In genomic region chr1:106061185-106061910, GRCm38 (mm10) we compare ENCODE assay signal across 15 mouse cellular contexts.
DNase-seq lines count a peak whose midpoint lies in the region; ATAC-seq lines count a peak whose summit lies in the region.
"Had no signal": no experiment of that assay in that cellular context is flagged by ENCODE, and none has a peak within 500 bp of the region (broad histone marks: within the 10 kb centered on the region; RNA-seq: fewer than 3 reads in every experiment).

No protein-coding gene starts in this region.

- no peaks in the 10 kb centered on the region for H3K36me3 ChIP-seq in heart, embryonic 10.5 days
- H3K36me3 ChIP-seq in limb, embryonic 11.5 days (ENCODE audit: control insufficient read depth, insufficient read depth, low read length): no peaks in the 10 kb centered on the region
- H3K36me3 ChIP-seq: limb, embryonic 13.5 days had no signal

- WGBS in heart, embryonic 10.5 days: 82% methylated on average over 4 of the region's 4 CpGs
- WGBS in limb, embryonic 11.5 days: 83% methylated on average over 4 of the region's 4 CpGs

- DNase-seq in heart, embryonic 10.5 days (ENCODE audit: low spot score): peak; percentile 38
- DNase-seq in heart, postnatal 36 days: no peak
- peak; percentile 32 to 51 for DNase-seq in spleen, postnatal 36 days (ENCODE audit: low spot score in 2 of 2)
- DNase-seq in spleen, adult 12 weeks (ENCODE audit: low spot score): no peak
- peak; percentile 11 for DNase-seq in limb, embryonic 11.5 days (ENCODE audit: low spot score)
- DNase-seq in cerebellum, postnatal 36 days: no peak
- no peak for DNase-seq in cerebellum, adult 11 months
- DNase-seq: cerebellum, adult 18-20 months; kidney, postnatal 4 days; layer of hippocampus, postnatal 36 days; lung, adult 18-20 months; thymus, adult 2 months had no signal

- H3K9ac ChIP-seq in limb, embryonic 11.5 days (ENCODE audit: low read length): no peak overlapping the region
- H3K9ac ChIP-seq: limb, embryonic 13.5 days had no signal

- no peak overlapping the region for H3K4me3 ChIP-seq in heart, embryonic 10.5 days
- no peak overlapping the region for H3K4me3 ChIP-seq in limb, embryonic 11.5 days (ENCODE audit: low read depth, low read length)
- H3K4me3 ChIP-seq: limb, embryonic 13.5 days had no signal

- peaks cover 17% of the 10 kb centered on the region for H3K4me1 ChIP-seq in heart, embryonic 10.5 days
- H3K4me1 ChIP-seq in limb, embryonic 11.5 days (ENCODE audit: control insufficient read depth, insufficient read depth, low read length): no peaks in the 10 kb centered on the region

- intact Hi-C loops in heart, postnatal 36 days (cut with DNase I): no loop called here

- no peaks in the 10 kb centered on the region for H3K27me3 ChIP-seq in heart, embryonic 10.5 days (ENCODE audit: insufficient read depth, poor library complexity, severe bottlenecking)
- H3K27me3 ChIP-seq in limb, embryonic 11.5 days (ENCODE audit: control insufficient read depth, insufficient read depth, low read length): no peaks in the 10 kb centered on the region
- H3K27me3 ChIP-seq: limb, embryonic 13.5 days had no signal

- no peak overlapping the region for H3K4me2 ChIP-seq in limb, embryonic 11.5 days (ENCODE audit: low read depth, severe bottlenecking)
- H3K4me2 ChIP-seq: limb, embryonic 13.5 days had no signal

- no peak overlapping the region for H3K27ac ChIP-seq in heart, embryonic 10.5 days
- H3K27ac ChIP-seq in limb, embryonic 11.5 days (replicated peaks; ENCODE audit: low read depth, low read length): no peak overlapping the region
- H3K27ac ChIP-seq: limb, embryonic 13.5 days had no signal

- no peak for ATAC-seq in limb, embryonic 11.5 days (ENCODE audit: insufficient number of reproducible peaks, low FRiP score, low TSS enrichment, low read depth)
- no peak for ATAC-seq in megakaryocyte progenitor cell, adult 5-6 weeks (replicated peaks; ENCODE audit: poor library complexity)
- ATAC-seq: intestine, postnatal 0 days had no signal

- no peaks in the 10 kb centered on the region for H3K9me3 ChIP-seq in heart, embryonic 10.5 days
- no peaks in the 10 kb centered on the region for H3K9me3 ChIP-seq in limb, embryonic 11.5 days (ENCODE audit: control insufficient read depth, low read length)
- H3K9me3 ChIP-seq: limb, embryonic 13.5 days had no signal

Comparison
In these comparisons a context has a peak if more than half of its experiments do, and no peak if none do; other contexts are left out.
1. DNase-seq: peak in heart, embryonic 10.5 days (single experiment), spleen, postnatal 36 days (2 of 2) and limb, embryonic 11.5 days (single experiment); none in heart, postnatal 36 days (0 of 2), spleen, adult 12 weeks (single experiment), cerebellum, postnatal 36 days (0 of 2) and cerebellum, adult 11 months (single experiment).